Mouse (Mus musculus) inflammation-experienced regulatory T-cells, adult 6 months (primary cell): ENCODE measurements around the gene Plxna3. TPM values are rescaled to one million over a fixed set of nuclear protein-coding genes. Genes with fewer than 3 reads are reported as not detected.
"Not testable (repeated sequence)": the region's sequence is repeated elsewhere in the genome, so short reads cannot be mapped to it uniquely, and the experiment has no call there.

Experiments used
- ATAC-seq: one replicate; pipeline ENCODE4 v1.8.0; 2017
- polyA plus RNA-seq, 3 experiments: library from polyadenylated mRNA; unstranded; fragments of 100-300 nt; shearing (Covaris generic); gene quantifications; one replicate each; pipeline ENCODE4 v1.2.1; 2017

Plxna3 gene
- 1 to 10 TPM; 1.6 to 6.5 (median 4.6) TPM for polyA plus RNA-seq

DNA sequence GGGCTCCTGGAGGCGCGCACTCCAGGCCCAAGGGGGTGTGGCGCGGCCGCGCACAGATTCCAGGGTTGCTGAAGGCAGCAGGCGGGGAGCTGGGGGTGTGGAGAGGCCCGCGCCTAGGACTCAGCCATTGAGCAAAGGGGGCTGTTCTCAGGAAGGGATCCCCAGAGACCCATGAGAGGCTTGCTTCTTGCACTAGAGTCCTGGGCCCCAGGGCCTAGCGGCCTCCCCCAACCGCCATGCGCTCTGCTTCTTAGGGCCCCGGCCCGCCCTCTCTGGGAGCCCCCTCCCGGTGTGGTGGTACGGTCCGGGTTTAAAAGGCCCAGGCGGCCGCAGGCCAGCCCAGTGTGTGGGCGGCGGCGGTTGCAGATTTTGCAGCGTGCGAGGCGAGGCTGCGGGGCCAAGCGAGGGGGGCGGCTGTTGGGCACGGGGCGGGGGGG, at the start of gene Plxna3:
Plxna3 (plus strand) TSS at position 342 of the 437 bp plus-strand sequence.
- peak; percentile 73 for ATAC-seq

DNA sequence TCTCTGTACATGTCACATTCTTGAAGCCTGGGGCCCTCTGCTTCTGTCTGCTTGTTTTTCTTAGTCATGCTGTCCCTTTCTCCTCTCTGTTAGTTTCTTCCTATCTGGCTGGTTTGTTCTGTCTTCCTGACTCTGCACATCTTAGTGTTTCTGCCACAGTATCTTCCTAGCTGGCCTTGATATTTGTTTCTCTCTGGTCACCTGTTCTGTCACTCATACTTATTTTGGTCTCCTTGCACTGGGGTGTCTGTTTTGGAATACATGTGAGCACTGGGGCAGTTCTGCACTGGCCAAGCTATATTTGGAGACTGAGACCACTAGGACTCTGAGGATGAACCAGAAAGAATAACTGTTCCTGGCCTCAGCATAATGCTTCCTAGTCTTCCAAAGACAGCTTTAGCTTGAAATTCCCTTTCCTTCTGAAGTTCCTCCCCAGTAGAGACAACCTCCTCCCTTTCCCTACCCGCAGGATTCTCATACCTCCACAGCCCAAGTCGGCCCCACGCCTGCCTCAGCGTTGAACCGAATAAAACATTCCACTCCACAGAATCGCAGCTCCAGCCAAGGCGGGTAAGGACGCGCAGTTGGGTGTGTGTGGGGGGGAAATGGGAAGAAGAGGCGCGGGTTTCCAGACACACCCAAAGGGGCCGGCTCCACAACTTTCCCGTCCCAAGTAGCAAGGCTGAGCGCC, 47.7 kb upstream of the Plxna3 start:
- ATAC-seq, result no peak

DNA sequence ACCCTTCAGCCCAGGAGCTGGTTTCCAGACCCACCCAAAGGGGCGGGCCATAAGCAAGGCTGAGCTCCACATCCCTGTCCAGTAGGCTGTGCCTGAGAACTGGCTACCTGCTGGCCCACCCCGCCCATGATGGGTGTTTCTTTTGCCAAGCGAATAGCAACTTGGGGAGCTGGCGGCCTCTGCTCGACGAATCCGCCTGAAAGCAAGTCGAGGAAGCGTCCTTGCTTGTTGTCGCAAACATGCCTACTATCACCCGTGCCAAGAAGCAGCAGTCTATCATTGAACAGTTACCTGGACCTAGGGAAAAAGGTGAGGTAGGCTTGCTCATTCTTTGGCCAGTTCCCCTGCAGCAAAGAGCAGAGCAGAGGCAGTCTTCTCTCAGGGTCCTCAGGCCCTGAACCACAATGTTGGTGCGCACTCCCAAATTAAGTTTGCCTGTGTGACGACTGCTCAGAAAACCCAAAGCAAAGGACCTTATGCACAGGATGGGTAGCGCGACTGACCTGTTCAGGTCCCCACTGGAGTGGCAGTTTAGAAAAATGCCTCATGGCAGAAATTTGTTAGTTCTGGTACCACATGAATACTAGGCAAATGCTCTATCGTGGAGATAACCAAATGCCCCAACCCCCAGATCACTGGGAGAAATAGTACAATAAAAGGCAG, 47.0 kb upstream of the Plxna3 start, which contains the start of the genes Taz and Dnase1l1:
Taz (plus strand) TSS at position 181 of the 663 bp plus-strand sequence.
Dnase1l1 (minus strand) TSS at position 606 of the 663 bp plus-strand sequence.
- ATAC-seq, result peak; percentile 64

DNA sequence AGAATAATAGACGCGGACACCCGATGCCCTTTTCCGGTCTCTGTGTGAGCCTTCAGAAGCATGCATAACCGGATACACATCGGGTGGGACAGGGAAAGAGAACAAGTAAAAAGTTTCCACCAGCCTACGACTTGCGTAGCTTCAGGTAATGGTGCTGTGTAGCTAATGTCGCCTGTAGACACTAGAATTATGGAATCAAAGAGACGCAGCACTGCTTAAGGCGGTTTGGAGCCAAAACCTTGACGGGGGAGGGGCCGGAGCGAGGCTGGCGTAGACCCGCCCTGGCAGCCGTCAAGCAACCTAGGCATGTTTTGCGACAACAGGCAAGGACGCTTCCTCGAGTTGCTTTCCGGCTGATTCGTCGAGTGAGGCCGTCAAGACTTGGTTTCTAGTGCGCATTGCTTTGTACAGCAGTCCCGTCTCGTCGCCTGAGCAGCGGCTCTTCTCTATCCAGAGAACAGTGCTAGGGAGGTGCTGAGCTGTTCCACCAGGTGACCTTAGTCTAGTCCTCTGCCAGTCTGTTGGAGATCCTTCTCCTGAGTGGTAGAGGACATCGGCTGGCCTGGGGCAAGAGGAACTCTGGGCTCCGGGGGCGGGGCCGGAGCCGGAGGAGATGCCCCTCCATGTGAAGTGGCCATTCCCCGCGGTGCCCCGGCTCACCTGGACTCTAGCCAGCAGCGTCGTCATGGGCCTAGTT, 46.3 kb upstream of the Plxna3 start:
- peak; percentile 78 for ATAC-seq

DNA sequence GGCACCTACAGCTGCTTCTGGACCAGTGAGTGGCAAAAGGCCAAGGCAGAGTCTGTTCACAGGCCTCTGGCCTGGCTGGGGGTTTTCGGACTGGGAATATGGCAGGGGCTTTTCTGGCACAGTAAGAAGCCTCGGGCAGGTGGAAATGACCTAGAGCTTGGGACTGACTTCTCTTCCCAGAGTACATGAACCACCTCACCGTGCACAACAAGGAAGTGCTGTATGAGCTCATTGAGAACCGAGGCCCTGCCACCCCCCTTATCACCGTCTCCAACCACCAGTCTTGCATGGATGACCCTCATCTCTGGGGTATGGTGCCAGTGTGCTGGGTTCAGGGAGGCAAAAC, 45.8 kb upstream of the Plxna3 start:
- ATAC-seq, result peak; percentile 6

DNA sequence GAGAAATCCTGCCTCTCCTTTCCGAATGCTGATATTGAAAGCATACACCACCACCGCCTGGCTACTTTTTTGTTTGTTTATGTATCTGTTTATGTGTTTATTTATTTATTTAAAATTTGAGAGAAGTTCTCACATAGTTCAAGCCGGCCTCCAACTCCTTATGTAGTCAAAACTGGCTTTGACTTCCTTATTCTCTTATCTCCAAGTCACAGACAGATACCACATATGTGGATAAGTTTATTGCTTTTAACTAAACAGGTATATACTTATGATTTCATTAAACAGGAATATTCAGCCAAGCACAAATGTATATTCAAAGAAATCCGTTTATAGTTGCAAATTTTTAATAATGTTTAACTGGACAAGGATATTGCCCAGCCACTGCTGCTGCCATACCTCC, 35.4 kb upstream of the Plxna3 start:
- no peak for ATAC-seq

DNA sequence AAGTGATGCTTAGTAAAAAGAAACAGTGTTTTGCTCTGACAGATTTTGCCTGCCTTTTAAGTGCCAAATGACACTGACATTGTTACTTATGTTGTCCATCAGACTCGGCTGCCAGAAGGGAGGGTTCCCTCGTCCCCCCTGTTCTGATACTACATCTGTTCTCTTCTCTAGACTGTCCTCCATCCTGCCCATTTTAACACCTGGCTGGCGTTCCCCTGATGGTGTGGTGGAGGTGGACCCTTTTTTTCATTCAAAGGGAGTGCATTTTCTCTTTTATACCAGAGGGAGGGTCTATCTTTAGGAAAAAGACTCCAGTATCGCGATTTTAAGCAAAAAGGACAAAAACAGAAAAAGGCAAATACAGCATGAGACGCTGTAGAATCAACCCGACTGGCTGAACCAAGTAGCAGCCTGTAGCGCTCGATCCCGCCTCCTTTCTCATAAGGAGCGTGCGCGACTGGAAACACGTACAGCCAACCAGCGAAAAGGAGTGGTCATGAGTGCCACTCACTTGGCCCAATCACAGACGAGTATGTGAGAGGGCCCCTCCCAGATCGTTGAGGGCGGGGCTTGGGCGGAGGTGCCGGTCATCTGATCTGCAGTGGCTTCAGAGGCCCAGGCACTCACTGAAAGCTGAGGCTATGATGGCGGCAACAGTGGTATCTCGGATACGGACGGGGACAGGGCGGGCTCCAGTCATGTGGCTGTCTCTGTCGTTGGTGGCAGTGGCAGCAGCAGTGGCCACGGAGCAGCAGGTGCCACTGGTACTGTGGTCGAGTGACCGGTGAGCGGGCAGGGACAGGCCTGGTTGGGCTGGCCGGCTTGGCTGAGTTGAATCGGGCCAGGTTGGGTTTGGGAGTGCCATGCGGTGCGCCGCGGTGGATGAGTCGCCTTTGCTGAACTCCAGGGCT, 32.1 kb upstream of the Plxna3 start, which contains the start of gene Atp6ap1:
Atp6ap1 (plus strand) TSS at position 560 of the 911 bp plus-strand sequence.
- peak; percentile 100 for ATAC-seq

DNA sequence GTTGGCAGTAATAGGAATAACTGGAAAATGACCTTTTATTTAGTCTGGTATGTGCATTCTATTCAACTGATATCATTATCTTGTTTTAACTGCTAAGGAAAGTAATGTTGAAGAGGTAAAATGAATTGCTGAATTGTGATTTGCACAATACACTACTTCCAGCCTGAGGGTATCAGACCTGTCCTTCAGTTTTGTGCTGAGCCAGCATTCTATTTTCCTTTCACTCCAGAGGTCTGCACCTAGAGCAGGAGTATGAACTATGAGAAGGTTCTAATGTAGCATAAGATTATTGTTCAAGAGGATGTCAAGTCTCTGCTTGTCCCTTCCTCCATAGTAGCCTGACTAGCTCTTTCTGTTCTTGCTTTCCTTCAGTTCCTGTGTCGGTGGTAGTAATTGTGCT, 30.5 kb upstream of the Plxna3 start:
- no peak for ATAC-seq

DNA sequence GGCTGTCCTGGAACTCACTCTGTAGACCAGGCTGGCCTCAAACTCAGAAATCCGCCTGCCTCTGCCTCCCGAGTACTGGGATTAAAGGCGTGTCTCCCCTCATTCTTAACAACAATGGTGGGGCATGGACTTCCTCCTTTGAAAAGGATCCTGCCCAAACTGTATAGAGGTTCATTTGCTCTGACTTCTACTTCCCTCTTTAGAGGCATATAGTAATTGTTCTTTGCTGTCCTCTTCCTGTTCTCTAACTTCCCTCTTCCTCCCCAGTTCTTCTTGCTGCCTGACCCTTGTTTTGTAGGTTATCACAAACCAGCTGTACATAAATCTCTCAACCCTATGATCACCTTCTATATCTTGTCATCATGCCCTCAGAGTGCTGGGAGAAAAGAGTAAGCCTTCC, 29.1 kb upstream of the Plxna3 start:
- no peak for ATAC-seq

DNA sequence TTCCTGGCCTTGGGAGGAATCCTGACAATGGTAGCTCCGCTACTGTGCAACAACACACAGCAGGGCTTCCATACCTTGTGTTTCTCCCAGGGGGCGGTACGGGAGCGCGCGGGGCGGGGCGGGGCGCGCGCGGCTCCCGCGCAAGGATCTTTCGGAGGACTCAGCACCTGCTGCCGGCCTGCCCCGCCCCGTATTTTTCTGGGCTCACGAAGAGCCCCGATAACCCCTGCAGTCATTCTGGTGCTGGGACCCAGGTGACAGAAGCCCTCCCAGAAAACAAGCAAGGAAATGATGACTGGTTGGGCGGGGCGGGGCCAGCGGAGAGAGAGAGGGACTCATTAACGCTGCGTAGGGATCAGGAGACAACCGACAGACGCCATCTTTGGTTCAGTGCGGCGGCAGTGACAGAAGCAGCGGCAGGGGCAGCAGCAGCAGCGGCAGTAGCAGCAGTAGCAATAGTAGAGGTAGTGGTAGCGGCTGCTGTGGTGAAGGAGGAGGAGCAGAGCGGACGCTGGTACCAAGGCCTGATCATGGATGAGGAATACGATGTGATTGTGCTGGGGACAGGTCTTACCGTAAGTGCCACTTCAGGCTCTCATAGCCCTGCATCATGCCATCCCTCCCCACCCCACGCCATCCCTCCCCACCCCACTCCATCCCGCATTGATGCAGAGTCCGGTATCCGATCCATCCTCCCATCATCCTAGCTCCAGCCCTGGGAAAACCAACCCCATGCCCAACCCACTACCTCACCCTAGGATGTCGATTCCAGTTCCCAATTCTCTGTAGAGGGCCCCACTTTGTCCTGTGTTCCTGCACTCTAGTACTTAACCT, 23.8 kb upstream of the Plxna3 start, which contains the start of gene Gdi1:
Gdi1 (plus strand) TSS at position 132 of the 834 bp plus-strand sequence.
- ATAC-seq, result peak; percentile 84

DNA sequence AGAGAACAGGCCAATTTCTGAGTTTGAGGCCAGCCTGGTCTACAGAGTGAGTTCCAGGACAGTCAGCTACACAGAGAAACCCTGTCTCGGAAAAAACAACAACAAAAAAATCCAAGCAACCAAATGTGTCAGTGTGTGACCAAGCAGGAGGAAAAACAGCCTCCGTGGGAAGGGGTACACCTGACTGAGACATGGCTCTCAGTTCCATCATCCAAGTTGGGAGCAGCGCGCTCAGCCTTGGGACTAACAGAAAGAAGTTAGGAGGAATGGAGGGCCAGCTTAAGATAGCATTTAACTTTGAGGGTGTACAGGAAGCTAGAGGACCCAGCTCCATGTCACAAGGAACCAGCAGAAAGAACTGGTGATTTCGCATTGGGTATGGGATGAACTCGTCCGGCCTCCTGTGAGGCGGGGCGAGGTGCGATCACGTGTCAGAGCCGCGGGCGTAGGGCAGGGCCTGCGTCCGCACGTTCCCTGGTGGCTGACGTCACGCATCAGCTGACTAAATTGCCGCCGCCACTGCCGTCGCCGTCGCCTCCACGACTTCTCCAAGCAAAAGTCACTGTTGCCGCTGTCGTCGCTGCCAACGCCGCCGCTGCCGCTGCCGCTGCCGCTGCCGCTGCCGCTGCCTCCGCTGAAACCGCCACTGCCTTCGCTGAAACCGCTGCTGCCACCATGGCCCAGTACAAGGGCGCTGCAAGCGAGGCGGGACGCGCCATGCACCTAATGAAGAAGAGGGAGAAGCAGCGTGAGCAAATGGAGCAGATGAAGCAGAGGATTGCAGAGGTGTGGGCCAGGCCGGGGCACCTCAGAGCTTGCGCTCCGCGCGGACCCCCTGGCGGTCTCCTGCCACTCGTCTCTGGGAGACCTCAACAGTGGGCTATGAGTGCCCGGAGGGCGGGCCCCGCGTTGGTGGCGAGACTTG, 16.1 kb upstream of the Plxna3 start, which contains the start of gene Fam50a:
Fam50a (plus strand) TSS at position 494 of the 925 bp plus-strand sequence.
- ATAC-seq, result peak; percentile 99

DNA sequence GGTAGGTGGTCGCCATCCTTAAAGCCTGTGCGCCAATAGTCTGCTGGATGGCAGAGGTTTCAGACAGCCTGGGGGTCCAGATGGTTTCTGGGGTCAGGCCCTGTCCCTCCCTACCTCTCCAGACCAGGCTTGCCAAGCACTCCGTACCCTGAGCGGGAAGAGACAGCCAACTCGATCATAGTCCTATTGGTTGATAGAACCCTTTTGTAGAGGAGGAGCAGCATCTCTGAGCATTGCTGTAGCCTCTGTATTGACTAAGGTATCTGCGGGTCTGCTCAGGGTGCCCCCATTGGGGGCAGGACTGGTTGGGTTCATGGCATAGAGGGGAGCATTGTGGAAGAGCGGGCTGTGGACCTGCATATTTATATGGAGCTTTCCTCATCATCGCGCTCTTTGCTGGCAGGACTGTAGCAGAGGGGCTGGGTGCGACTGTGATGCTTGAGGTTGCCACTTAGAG, 377 bp downstream of the Plxna3 start:
- ATAC-seq, result no peak

DNA sequence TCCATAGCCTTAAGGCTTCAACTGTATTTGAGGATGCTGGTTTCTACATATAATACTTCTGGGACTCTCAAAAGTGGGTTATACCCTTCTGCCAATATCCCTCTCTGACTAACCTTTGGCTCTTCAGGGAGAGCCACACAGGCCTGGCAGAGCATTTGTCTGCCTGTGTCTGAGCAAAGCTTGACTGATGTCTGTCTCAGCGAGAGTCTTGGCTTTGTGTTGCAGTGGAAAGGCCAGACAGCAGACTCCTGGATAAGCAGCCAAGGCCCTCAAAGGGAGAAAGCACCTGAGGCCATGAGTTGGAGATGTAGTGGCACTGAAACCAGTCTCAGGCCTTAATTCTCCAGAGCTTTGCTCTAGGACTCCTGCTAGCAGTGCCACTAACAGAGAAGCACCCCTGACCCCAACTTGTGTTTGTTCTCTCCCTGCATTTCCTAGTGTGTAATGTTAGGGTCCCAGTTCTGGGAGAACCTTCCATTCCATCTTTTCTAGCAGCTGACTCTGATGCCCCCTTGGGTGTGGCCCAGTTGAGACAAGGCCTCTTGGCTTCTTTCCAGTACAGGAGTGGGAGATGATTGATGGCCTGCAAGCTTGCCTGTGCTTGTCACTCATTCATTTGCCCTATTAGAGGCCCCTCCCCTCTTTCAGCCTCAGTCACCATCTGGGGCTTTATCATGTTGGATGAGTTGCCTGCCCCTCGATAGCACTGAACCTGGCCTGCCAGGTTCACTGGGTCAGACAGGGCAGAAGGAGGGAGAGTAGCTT, 1.5 kb downstream of the Plxna3 start:
- no peak for ATAC-seq

DNA sequence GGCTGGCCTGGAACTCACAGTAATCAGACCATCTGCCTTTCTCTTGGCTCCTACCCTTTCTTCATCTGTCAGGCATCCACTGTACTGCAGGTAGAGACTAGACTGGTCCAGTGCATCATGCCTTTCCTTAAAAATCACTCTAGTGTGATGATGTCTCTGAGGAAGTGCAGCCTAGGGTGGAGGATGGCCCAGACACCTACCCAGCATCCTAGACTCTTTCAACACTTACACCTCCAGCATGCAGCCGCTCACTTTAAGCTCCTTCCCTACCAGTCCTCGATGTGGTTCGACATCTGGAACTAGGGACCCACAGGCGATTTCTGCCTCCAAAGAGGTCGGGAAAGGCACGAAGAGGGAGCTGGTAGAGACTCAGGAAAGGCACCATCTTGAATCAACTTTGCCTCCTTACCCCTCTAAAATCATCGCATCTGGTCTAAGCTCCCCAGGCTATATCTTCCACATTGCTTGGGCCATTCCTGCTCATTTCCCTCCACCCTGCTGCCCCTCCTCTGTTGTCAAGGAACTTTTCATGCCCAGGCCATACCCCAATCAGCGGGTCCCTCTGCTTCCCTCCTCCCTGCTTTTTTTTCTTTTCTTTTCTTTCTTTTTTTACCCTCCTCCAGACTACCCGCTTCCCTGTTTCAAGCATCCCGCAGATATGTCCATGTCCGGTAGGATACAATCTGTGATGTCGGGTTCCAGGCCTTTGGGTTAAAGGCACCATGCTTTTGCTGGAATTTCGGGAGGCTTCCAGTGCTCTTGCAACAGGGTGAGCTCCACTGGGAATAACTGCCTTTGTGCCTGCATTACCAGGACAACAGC, 24.0 kb downstream of the Plxna3 start:
- ATAC-seq, result no peak

DNA sequence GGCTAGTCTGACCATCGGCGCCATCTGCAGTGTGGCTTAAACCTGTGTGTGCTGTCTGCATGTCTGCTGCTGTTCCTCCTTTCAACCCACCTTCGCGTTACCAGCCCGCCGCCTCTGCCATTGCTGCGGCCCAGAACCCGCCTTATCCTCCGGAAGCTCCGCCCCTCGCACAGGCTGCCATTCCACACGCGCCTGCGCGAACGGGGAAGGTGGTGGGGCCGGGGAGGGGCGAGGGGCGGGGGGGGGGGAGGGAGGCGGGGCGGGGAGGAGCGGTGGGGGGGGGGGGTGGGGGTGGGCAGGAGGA, 24.6 kb downstream of the Plxna3 start, which contains the start of gene Lage3:
Lage3 (minus strand) TSS at position 152 of the 304 bp plus-strand sequence.
- ATAC-seq, result peak; percentile 84

DNA sequence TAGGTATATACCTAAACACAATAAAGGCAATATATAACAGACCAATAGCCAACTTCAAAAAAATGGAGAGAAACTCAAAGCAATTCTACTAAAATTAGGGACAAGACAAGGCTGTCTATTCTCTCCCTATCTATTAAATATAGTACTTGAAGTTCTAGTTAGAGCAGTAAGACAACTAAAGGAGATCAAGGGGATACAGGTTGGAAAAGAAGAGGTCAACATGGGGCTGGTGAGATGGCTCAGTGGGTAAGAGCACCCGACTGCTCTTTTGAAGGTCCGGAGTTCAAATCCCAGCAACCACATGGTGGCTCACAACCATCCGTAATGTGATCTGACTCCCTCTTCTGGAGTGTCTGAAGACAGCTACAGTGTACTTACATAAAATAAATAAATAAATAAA, 28.2 kb downstream of the Plxna3 start:
- not testable (repeated sequence) for ATAC-seq

DNA sequence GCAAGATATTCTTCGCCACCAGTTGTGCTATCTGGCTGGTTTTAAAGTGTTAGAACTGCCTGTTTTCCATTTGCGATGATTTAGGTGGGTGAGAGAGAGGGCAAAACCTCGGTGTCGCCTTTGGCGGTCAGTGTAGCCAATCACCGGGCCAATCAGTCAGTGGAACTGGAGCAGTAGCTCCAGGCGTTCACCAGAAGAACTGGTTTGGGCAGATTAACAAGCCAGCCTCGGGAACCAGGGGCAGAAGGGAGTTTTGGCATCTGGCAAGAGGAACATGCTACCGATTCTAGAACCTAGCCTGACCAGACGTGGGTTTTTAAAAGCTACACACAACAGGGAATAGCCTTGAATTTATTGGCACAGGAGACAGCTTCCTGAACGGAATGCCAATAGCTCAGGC, 30.3 kb downstream of the Plxna3 start:
- no peak for ATAC-seq

DNA sequence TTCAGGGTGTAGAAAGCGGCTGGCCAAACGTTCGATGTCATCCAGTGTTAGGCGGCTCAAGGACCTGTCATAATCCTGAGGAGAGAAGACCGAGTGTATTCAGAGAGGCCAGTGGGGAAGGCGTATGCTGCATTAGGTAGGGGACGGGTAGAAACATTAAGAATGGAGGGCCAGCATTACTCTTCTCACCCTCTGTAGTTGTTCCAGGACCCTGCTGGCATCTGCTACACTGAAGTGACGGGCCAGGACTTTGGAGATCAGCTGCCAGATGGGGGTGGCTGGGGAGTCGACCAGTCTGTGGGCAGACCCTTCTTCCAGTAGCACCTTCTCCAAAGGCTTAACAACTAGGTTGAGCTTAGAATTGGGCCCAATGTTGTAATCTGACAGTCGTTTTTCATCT, 38.6 kb downstream of the Plxna3 start:
- ATAC-seq, result no peak
